Mouse (Mus musculus) lung, embryonic 15.5 days (tissue): ENCODE results near the gene Runx1. TPM values are rescaled to one million over a fixed set of nuclear protein-coding genes. Genes with fewer than 3 reads are reported as not detected.

Source experiments
- ATAC-seq: fragments of 200-750 bp; cut with Nextera tagmentation; 2 replicates; pipeline ENCODE4 v1.8.0; 2017; ENCODE audit warnings: moderate number of reproducible peaks, borderline replicate concordance; ENCODE audit not compliant: low FRiP score, low TSS enrichment; ENCODE audit errors: extremely low read depth
- H3K27ac ChIP-seq: fragments of 300-500 bp; sonication (generic); 2 replicates; pipeline ENCODE4 v1.5.1; 2015; ENCODE audit warnings: moderate library complexity, mild to moderate bottlenecking, inconsistent platforms
- H3K27me3 ChIP-seq: fragments of 300-500 bp; sonication (generic); 2 replicates; pipeline ENCODE4 v1.6.1; 2015; ENCODE audit warnings: inconsistent platforms
- H3K36me3 ChIP-seq: fragments of 300-500 bp; sonication (generic); 2 replicates; pipeline ENCODE4 v1.6.1; 2015; ENCODE audit warnings: inconsistent platforms
- H3K4me1 ChIP-seq: fragments of 300-500 bp; sonication (generic); 2 replicates; pipeline ENCODE4 v1.6.1; 2015; ENCODE audit warnings: inconsistent platforms
- H3K4me2 ChIP-seq: fragments of 300-500 bp; sonication (generic); 2 replicates; pipeline ENCODE4 v1.6.1; 2015; ENCODE audit warnings: inconsistent platforms, mild to moderate bottlenecking, moderate library complexity
- H3K4me3 ChIP-seq: fragments of 300-500 bp; sonication (generic); 2 replicates; pipeline ENCODE4 v1.5.1; 2015; ENCODE audit warnings: mild to moderate bottlenecking, inconsistent platforms
- H3K9ac ChIP-seq: fragments of 300-500 bp; sonication (generic); 2 replicates; pipeline ENCODE4 v1.6.1; 2015; ENCODE audit warnings: inconsistent platforms
- H3K9me3 ChIP-seq: fragments of 300-500 bp; sonication (generic); 2 replicates; pipeline ENCODE4 v1.6.1; 2016; ENCODE audit warnings: inconsistent platforms
- WGBS: fragments of 180-500 bp; shearing (Covaris S2); methylation state at CpG from one replicate; pipeline ENCODE4 v1.1.7; 2015; 5-methylcytosine and 5-hydroxymethylcytosine counted together
- polyA plus RNA-seq: library from polyadenylated mRNA; unstranded; fragments of >200 nt; fragmentation: Nextera tagmentation; extraction: Ambion mirVana; gene quantifications from 2 replicates; pipeline ENCODE4 v1.2.1, GENCODE M21; 2015

Runx1 gene
- polyA plus RNA-seq: 8.1 and 10.6 TPM in 2 replicates

- no peak within 1 kb of the TSS for H3K9ac ChIP-seq
These were observed at the start of gene Runx1 for GRCm38 (mm10) chr16:92825908-92826650. Gene Runx1, minus strand, starts transcription at chr16:92826149.

GRCm38 (mm10) chr16:92874015-92874414 lies 48.1 kb upstream of the Runx1 start:
- WGBS: 86% methylated on average over 3 of the region's 3 CpGs
- no peak overlapping the region for H3K4me3 ChIP-seq
- no peaks in the 10 kb centered on the region for H3K36me3 ChIP-seq
- no peak overlapping the region for H3K9ac ChIP-seq
- 0 out of 2 replicates have a peak, but pooled peaks cover 3% of the 10 kb centered on the region for H3K4me1 ChIP-seq
- H3K27me3 ChIP-seq: no peaks in the 10 kb centered on the region
- no peaks in the 10 kb centered on the region for H3K9me3 ChIP-seq
- H3K27ac ChIP-seq: no peak overlapping the region
- ATAC-seq: no peak
- no peak overlapping the region for H3K4me2 ChIP-seq

More at GRCm38 (mm10) chr16:92825908-92826650, at the start of gene Runx1:
- 83% methylated on average over 11 of the region's 11 CpGs for WGBS
- H3K4me3 ChIP-seq: 0 out of 2 replicates have a peak within 1 kb of the TSS, but pooled peaks have one; percentile 1
- H3K27me3 ChIP-seq: no peaks in the 10 kb centered on the region
- H3K27ac ChIP-seq: peak within 1 kb of the TSS; percentile 16; the same call in 1 of the 2 replicates
- peak within 1 kb of the TSS; percentile 24 for H3K4me2 ChIP-seq
- H3K36me3 ChIP-seq: no peaks in the 10 kb centered on the region
- ATAC-seq: no peak
- H3K4me1 ChIP-seq: 0 out of 2 replicates have a peak, but pooled peaks cover 14% of the 10 kb centered on the region
- no peaks in the 10 kb centered on the region for H3K9me3 ChIP-seq

GRCm38 (mm10) chr16:92871728-92872127 lies 45.8 kb upstream of the Runx1 start:
- WGBS: 42% methylated on average over 11 of the region's 11 CpGs

GRCm38 (mm10) chr16:92868550-92868949 lies 42.6 kb upstream of the Runx1 start:
- Histone ChIP-seq H3K27ac (no peak overlapping the region), H3K4me2 (no peak overlapping the region), H3K36me3 (no peaks in the 10 kb centered on the region), H3K9ac (no peak overlapping the region), H3K27me3 (no peaks in the 10 kb centered on the region), H3K4me3 (no peak overlapping the region), H3K9me3 (no peaks in the 10 kb centered on the region), H3K4me1 (0 out of 2 replicates have a peak, but pooled peaks cover 3% of the 10 kb centered on the region)
- WGBS: 77% methylated on average over 4 of the region's 4 CpGs
- no peak for ATAC-seq

More at GRCm38 (mm10) chr16:92871728-92872127, 45.8 kb upstream of the Runx1 start:
- Histone ChIP-seq H3K4me2 (no peak overlapping the region), H3K36me3 (no peaks in the 10 kb centered on the region), H3K9ac (no peak overlapping the region), H3K27me3 (no peaks in the 10 kb centered on the region), H3K9me3 (no peaks in the 10 kb centered on the region), H3K4me1 (0 out of 2 replicates have a peak, but pooled peaks cover 3% of the 10 kb centered on the region), H3K27ac (no peak overlapping the region), H3K4me3 (no peak overlapping the region)
- no peak for ATAC-seq

GRCm38 (mm10) chr16:92867261-92867935 lies 41.4 kb upstream of the Runx1 start:
- ATAC-seq: no peak
- Histone ChIP-seq H3K9me3 (no peaks in the 10 kb centered on the region), H3K4me3 (no peak overlapping the region), H3K9ac (no peak overlapping the region), H3K36me3 (no peaks in the 10 kb centered on the region), H3K4me1 (0 out of 2 replicates have a peak, but pooled peaks cover 3% of the 10 kb centered on the region), H3K27ac (no peak overlapping the region), H3K4me2 (no peak overlapping the region), H3K27me3 (no peaks in the 10 kb centered on the region)
- WGBS: 51% methylated on average over 9 of the region's 9 CpGs

GRCm38 (mm10) chr16:92865314-92865713 lies 39.4 kb upstream of the Runx1 start:
- Histone ChIP-seq H3K9ac (no peak overlapping the region), H3K4me3 (no peak overlapping the region), H3K27ac (no peak overlapping the region), H3K36me3 (no peaks in the 10 kb centered on the region), H3K9me3 (no peaks in the 10 kb centered on the region), H3K27me3 (no peaks in the 10 kb centered on the region), H3K4me1 (no peaks in the 10 kb centered on the region), H3K4me2 (no peak overlapping the region)
- ATAC-seq: no peak
- WGBS: 92% methylated on average over 3 of the region's 3 CpGs

- Histone ChIP-seq H3K9ac (no peak overlapping the region), H3K36me3 (no peaks in the 10 kb centered on the region), H3K4me1 (no peaks in the 10 kb centered on the region), H3K27me3 (no peaks in the 10 kb centered on the region), H3K9me3 (no peaks in the 10 kb centered on the region), H3K4me2 (no peak overlapping the region), H3K4me3 (no peak overlapping the region), H3K27ac (no peak overlapping the region)
- WGBS: 69% methylated on average over 2 of the region's 2 CpGs
- no peak for ATAC-seq
These were observed 38.2 kb upstream of the Runx1 start for GRCm38 (mm10) chr16:92864191-92864590.

- Histone ChIP-seq H3K27me3 (no peaks in the 10 kb centered on the region), H3K27ac (no peak overlapping the region), H3K9me3 (no peaks in the 10 kb centered on the region), H3K4me1 (no peaks in the 10 kb centered on the region), H3K36me3 (no peaks in the 10 kb centered on the region), H3K4me3 (no peak overlapping the region), H3K9ac (no peak overlapping the region), H3K4me2 (no peak overlapping the region)
- ATAC-seq: no peak
These were observed 37.2 kb upstream of the Runx1 start for GRCm38 (mm10) chr16:92863179-92863578.

- Histone ChIP-seq H3K4me1 (no peaks in the 10 kb centered on the region), H3K9ac (no peak overlapping the region), H3K4me2 (no peak overlapping the region), H3K9me3 (no peaks in the 10 kb centered on the region), H3K27me3 (no peaks in the 10 kb centered on the region), H3K4me3 (no peak overlapping the region), H3K27ac (no peak overlapping the region), H3K36me3 (no peaks in the 10 kb centered on the region)
- 78% methylated on average over 4 of the region's 4 CpGs for WGBS
- ATAC-seq: no peak
These were observed 36.5 kb upstream of the Runx1 start for GRCm38 (mm10) chr16:92862430-92862829.

- H3K36me3 ChIP-seq: no peaks in the 10 kb centered on the region
- H3K27ac ChIP-seq: no peak overlapping the region
- H3K4me1 ChIP-seq: no peaks in the 10 kb centered on the region
- H3K9ac ChIP-seq: no peak overlapping the region
- no peak overlapping the region for H3K4me3 ChIP-seq
- no peak overlapping the region for H3K4me2 ChIP-seq
- ATAC-seq: no peak
- no peaks in the 10 kb centered on the region for H3K27me3 ChIP-seq
- H3K9me3 ChIP-seq: no peaks in the 10 kb centered on the region
- WGBS: 68% methylated on average over 2 of the region's 2 CpGs
These were observed 35.6 kb upstream of the Runx1 start for GRCm38 (mm10) chr16:92861571-92861970.

- ATAC-seq: no peak
- Histone ChIP-seq H3K4me3 (no peak overlapping the region), H3K9me3 (no peaks in the 10 kb centered on the region), H3K4me2 (no peak overlapping the region), H3K4me1 (no peaks in the 10 kb centered on the region), H3K27me3 (no peaks in the 10 kb centered on the region), H3K36me3 (no peaks in the 10 kb centered on the region), H3K27ac (no peak overlapping the region), H3K9ac (no peak overlapping the region)
- 78% methylated on average over 1 of the region's 1 CpGs for WGBS
These were observed 34.7 kb upstream of the Runx1 start for GRCm38 (mm10) chr16:92860649-92861048.

- H3K27ac ChIP-seq: no peak overlapping the region
- no peak for ATAC-seq
- H3K9me3 ChIP-seq: no peaks in the 10 kb centered on the region
- no peak overlapping the region for H3K9ac ChIP-seq
- H3K4me2 ChIP-seq: no peak overlapping the region
- no peaks in the 10 kb centered on the region for H3K27me3 ChIP-seq
- WGBS: 55% methylated on average over 3 of the region's 3 CpGs
- no peaks in the 10 kb centered on the region for H3K4me1 ChIP-seq
- H3K36me3 ChIP-seq: no peaks in the 10 kb centered on the region
- H3K4me3 ChIP-seq: no peak overlapping the region
These were observed 30.8 kb upstream of the Runx1 start for GRCm38 (mm10) chr16:92856779-92857178.
